Mouse (Mus musculus): ENCODE measurements at regions not wholly inside any gene's neighbourhood (a gene's known extent, or its start where the extent isn't known, plus 50 kb on each side); places are given as distances from the start of the nearest gene placed in this dataset.

- TF ChIP-seq EP300 (optimal IDR thresholded peaks at IDR 0.05) (no peak), CTCF (IDR thresholded peaks at IDR 0.05; ENCODE audit: low read depth) (no peak)
Measured at GRCm38 (mm10) chr3:21489547-21489946, 586.9 kb upstream of the Tbl1xr1 start.
